Mouse (Mus musculus) spleen, adult 2 months (tissue): ENCODE measurements around the gene Hoxa7.

Source experiments
- CTCF ChIP-seq: fragments of 200-500 bp; IDR thresholded peaks from 2 replicates; pipeline ENCODE4 v1.5.1; 2011; ENCODE audit warnings: mild to moderate bottlenecking, inconsistent platforms; ENCODE audit not compliant: insufficient read depth, insufficient read length, insufficient replicate concordance; ENCODE audit errors: extremely low read depth
- POLR2A ChIP-seq: fragments of 200-500 bp; IDR thresholded peaks from 2 replicates; pipeline ENCODE4 v1.6.1; 2011; ENCODE audit warnings: low read depth, low read length, inconsistent platforms

DNA sequence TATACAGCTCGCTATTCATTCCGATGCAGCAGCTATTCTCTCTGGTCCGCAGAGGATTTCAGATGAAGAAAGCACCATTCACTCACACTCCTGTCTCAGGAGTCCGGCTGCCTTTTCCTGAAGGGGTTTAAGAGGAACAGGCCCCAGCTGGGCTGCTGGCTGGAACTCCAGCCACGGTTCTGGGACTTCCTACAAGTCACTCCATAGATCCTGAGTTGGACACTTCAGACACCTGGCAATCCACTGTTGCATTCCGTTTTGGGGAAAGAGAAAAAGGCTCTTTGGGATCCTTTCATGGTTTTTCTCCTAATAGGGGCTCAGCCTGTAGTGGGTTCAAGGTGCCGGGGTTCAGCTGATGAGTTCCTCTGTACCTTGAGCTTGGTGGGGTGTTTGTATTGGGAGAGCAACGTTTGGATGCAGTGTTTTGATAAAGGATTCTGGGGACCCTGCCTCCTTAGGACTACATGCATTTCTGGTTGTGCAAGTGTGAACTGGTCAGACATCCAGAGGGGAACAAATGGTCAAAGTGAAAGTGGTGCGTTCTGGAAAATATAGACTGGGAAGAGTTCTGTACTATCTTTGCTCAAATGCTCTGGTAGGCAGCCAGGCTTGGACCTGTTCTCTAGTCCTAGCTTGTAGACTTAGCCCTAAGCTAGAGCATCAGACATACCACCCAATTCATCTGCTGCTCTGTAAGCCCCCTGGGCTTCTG, 40.3 kb upstream of the Hoxa7 start:
- TF ChIP-seq CTCF (no peak), POLR2A (no peak)
